Mouse (Mus musculus) spleen, adult 2 months (tissue): Measurements from ENCODE around the gene Kndc1.

Experiments
- CTCF ChIP-seq: fragments of 200-500 bp; IDR thresholded peaks from 2 replicates; pipeline ENCODE4 v1.5.1; 2011; ENCODE audit warnings: mild to moderate bottlenecking, inconsistent platforms; ENCODE audit not compliant: insufficient read depth, insufficient read length, insufficient replicate concordance; ENCODE audit errors: extremely low read depth
- POLR2A ChIP-seq: fragments of 200-500 bp; IDR thresholded peaks from 2 replicates; pipeline ENCODE4 v1.6.1; 2011; ENCODE audit warnings: low read depth, low read length, inconsistent platforms

GRCm38 (mm10) chr7:139937138-139937537 lies 42.6 kb downstream of the Kndc1 start:
- TF ChIP-seq CTCF (no peak), POLR2A (no peak)
